ENCODE assay signal across 17 mouse cellular contexts in the genomic region with DNA sequence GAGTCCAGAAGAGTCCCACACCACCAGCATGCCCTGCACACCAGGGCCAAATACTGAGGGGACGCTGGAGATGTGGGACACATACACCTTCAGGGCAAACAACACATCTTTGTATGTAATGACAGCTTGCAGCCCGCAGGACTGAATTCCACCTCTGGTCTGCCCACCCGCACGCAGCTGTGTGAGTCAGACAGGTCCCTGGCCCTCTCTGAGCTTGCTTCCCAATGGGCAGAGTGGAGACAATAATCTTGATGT. TPM values are rescaled to one million over a fixed set of nuclear protein-coding genes. Genes with fewer than 3 reads are reported as not detected.
DNase-seq lines count a peak whose midpoint lies in the region; ATAC-seq lines count a peak whose summit lies in the region.
"Had no signal": no experiment of that assay in that cellular context is flagged by ENCODE, and none has a peak within 500 bp of the region (broad histone marks: within the 10 kb centered on the region; RNA-seq: fewer than 3 reads in every experiment).

No protein-coding gene starts in this region.

- no peak overlapping the region for H3K9ac ChIP-seq in hindbrain, embryonic 12.5 days
- H3K9ac ChIP-seq in hindbrain, embryonic 16.5 days (ENCODE audit: low read depth, low read length): no peak overlapping the region
- no peak overlapping the region for H3K9ac ChIP-seq in embryonic facial prominence, embryonic 12.5 days
- no peak overlapping the region; the same call in 1 of the 2 replicates for H3K9ac ChIP-seq in midbrain, embryonic 12.5 days (replicated peaks)
- H3K9ac ChIP-seq: liver, embryonic 15.5 days had no signal

- peaks cover 33% of the 10 kb centered on the region for H3K27me3 ChIP-seq in hindbrain, embryonic 12.5 days
- peaks cover 3% of the 10 kb centered on the region; the same call in 1 of the 2 replicates for H3K27me3 ChIP-seq in hindbrain, embryonic 16.5 days (replicated peaks; ENCODE audit: control insufficient read depth, insufficient read depth, low read length)
- peaks cover 51% of the 10 kb centered on the region for H3K27me3 ChIP-seq in embryonic facial prominence, embryonic 10.5 days (replicated peaks; ENCODE audit: low read depth, poor library complexity, severe bottlenecking)
- peaks cover 26% of the 10 kb centered on the region for H3K27me3 ChIP-seq in embryonic facial prominence, embryonic 12.5 days
- peaks cover 70% of the 10 kb centered on the region for H3K27me3 ChIP-seq in midbrain, embryonic 12.5 days

- H3K9me3 ChIP-seq in hindbrain, embryonic 12.5 days (replicated peaks): no peaks in the 10 kb centered on the region
- H3K9me3 ChIP-seq in hindbrain, embryonic 16.5 days (ENCODE audit: control insufficient read depth, low read length): no peaks in the 10 kb centered on the region
- H3K9me3 ChIP-seq in embryonic facial prominence, embryonic 10.5 days: no peaks in the 10 kb centered on the region
- H3K9me3 ChIP-seq in embryonic facial prominence, embryonic 12.5 days: no peaks in the 10 kb centered on the region
- no peaks in the 10 kb centered on the region for H3K9me3 ChIP-seq in midbrain, embryonic 12.5 days
- H3K9me3 ChIP-seq: liver, embryonic 15.5 days had no signal

- 0 out of 2 replicates have a peak overlapping the region, but pooled peaks have one; percentile 25 for H3K27ac ChIP-seq in hindbrain, embryonic 12.5 days
- H3K27ac ChIP-seq in hindbrain, embryonic 16.5 days (ENCODE audit: low read depth, low read length): no peak overlapping the region
- peak overlapping the region; percentile 70 for H3K27ac ChIP-seq in embryonic facial prominence, embryonic 10.5 days (replicated peaks)
- 0 out of 2 replicates have a peak overlapping the region, but pooled peaks have one; percentile 51 for H3K27ac ChIP-seq in embryonic facial prominence, embryonic 12.5 days
- peak overlapping the region; percentile 52 for H3K27ac ChIP-seq in midbrain, embryonic 12.5 days (replicated peaks)
- H3K27ac ChIP-seq: kidney, postnatal 0 days; layer of hippocampus, adult 2 months; liver, embryonic 15.5 days had no signal

- H3K36me3 ChIP-seq in hindbrain, embryonic 12.5 days: no peaks in the 10 kb centered on the region
- no peaks in the 10 kb centered on the region for H3K36me3 ChIP-seq in hindbrain, embryonic 16.5 days (ENCODE audit: control insufficient read depth, insufficient read depth, low read length)
- H3K36me3 ChIP-seq in embryonic facial prominence, embryonic 10.5 days (replicated peaks): no peaks in the 10 kb centered on the region
- no peaks in the 10 kb centered on the region for H3K36me3 ChIP-seq in embryonic facial prominence, embryonic 12.5 days
- H3K36me3 ChIP-seq in midbrain, embryonic 12.5 days: no peaks in the 10 kb centered on the region
- H3K36me3 ChIP-seq: liver, embryonic 15.5 days had no signal

- 0 out of 2 replicates have a peak, but pooled peaks have one; percentile 7 for ATAC-seq in hindbrain, embryonic 12.5 days (ENCODE audit: low FRiP score)
- ATAC-seq in hindbrain, embryonic 16.5 days: no peak
- no peak for ATAC-seq in embryonic facial prominence, embryonic 12.5 days (ENCODE audit: insufficient number of reproducible peaks, insufficient read depth, low FRiP score, low TSS enrichment)
- no peak for ATAC-seq in midbrain, embryonic 12.5 days (ENCODE audit: low FRiP score, low read depth)

- H3K4me2 ChIP-seq in hindbrain, embryonic 12.5 days (replicated peaks): peak overlapping the region; percentile 0; the same call in 1 of the 2 replicates
- no peak overlapping the region for H3K4me2 ChIP-seq in hindbrain, embryonic 16.5 days (ENCODE audit: low read length)
- H3K4me2 ChIP-seq in embryonic facial prominence, embryonic 12.5 days (replicated peaks): peak overlapping the region; percentile 17
- peak overlapping the region; percentile 33 for H3K4me2 ChIP-seq in midbrain, embryonic 12.5 days (replicated peaks)
- H3K4me2 ChIP-seq: heart, embryonic 11.5 days; liver, embryonic 15.5 days had no signal

- 15% methylated on average over 4 of the region's 4 CpGs for WGBS in hindbrain, embryonic 12.5 days
- WGBS in hindbrain, embryonic 16.5 days: 23% methylated on average over 4 of the region's 4 CpGs
- 22% methylated on average over 4 of the region's 4 CpGs for WGBS in embryonic facial prominence, embryonic 10.5 days
- WGBS in embryonic facial prominence, embryonic 12.5 days: 27% methylated on average over 4 of the region's 4 CpGs
- WGBS in midbrain, embryonic 12.5 days: 19% methylated on average over 4 of the region's 4 CpGs

- peaks cover 45% of the 10 kb centered on the region for H3K4me1 ChIP-seq in hindbrain, embryonic 12.5 days
- H3K4me1 ChIP-seq in hindbrain, embryonic 16.5 days (ENCODE audit: control insufficient read depth, insufficient read depth, low read depth, low read length): peaks cover 27% of the 10 kb centered on the region
- peaks cover 46% of the 10 kb centered on the region for H3K4me1 ChIP-seq in embryonic facial prominence, embryonic 10.5 days
- peaks cover 37% of the 10 kb centered on the region for H3K4me1 ChIP-seq in embryonic facial prominence, embryonic 12.5 days
- peaks cover 45% of the 10 kb centered on the region for H3K4me1 ChIP-seq in midbrain, embryonic 12.5 days

- DNase-seq in embryonic facial prominence, embryonic 10.5 days (ENCODE audit: low spot score): no peak
- no peak for DNase-seq in urinary bladder, postnatal 36 days (ENCODE audit: low spot score in 2 of 2)
- no peak for DNase-seq in cerebellum, postnatal 10 days
- DNase-seq: cerebellum, adult 9-10 months; gastrocnemius, postnatal 25 days; heart, postnatal 4 days; kidney, adult 11 months; lung, postnatal 10 days; thymus, postnatal 14 days had no signal

- H3K4me3 ChIP-seq in hindbrain, embryonic 12.5 days: no peak overlapping the region
- no peak overlapping the region for H3K4me3 ChIP-seq in hindbrain, embryonic 16.5 days (ENCODE audit: low read length)
- H3K4me3 ChIP-seq in embryonic facial prominence, embryonic 10.5 days: peak overlapping the region; percentile 28; the same call in 1 of the 2 replicates
- H3K4me3 ChIP-seq in embryonic facial prominence, embryonic 12.5 days: no peak overlapping the region
- no peak overlapping the region for H3K4me3 ChIP-seq in midbrain, embryonic 12.5 days
- H3K4me3 ChIP-seq: layer of hippocampus, adult 2 months; liver, embryonic 15.5 days had no signal

RNA-seq across cellular contexts. Expression of gene Rph3al, which starts 26.2 kb away (rescaled TPM):
- polyA plus RNA-seq in hindbrain, embryonic 12.5 days (2016; fragmentation: Nextera tagmentation; extraction: Ambion mirVana): 2.6 and 2.9 TPM in 2 replicates
- polyA plus RNA-seq in hindbrain, embryonic 16.5 days (2015; fragmentation: Nextera tagmentation; extraction: Ambion mirVana): 3.1 and 3.4 TPM in 2 replicates
- 2.2 and 3.5 TPM in 2 replicates for polyA plus RNA-seq in embryonic facial prominence, embryonic 10.5 days (2016; fragmentation: Nextera tagmentation; extraction: Ambion mirVana)
- 3.7 TPM in 2 replicates for polyA plus RNA-seq in embryonic facial prominence, embryonic 12.5 days (2016; fragmentation: Nextera tagmentation; extraction: Ambion mirVana)
- 0.84 and 0.93 TPM in 2 replicates for polyA plus RNA-seq in midbrain, embryonic 12.5 days (2016; fragmentation: Nextera tagmentation; extraction: Ambion mirVana)

RNA-seq across cellular contexts. Expression of gene 1700016K19Rik, which starts 35.3 kb away (rescaled TPM):
- polyA plus RNA-seq in hindbrain, embryonic 12.5 days (2016; fragmentation: Nextera tagmentation; extraction: Ambion mirVana): 2.0 and 3.7 TPM in 2 replicates
- 5.0 and 5.2 TPM in 2 replicates for polyA plus RNA-seq in hindbrain, embryonic 16.5 days (2015; fragmentation: Nextera tagmentation; extraction: Ambion mirVana)
- 0.65 and 0.99 TPM in 2 replicates for polyA plus RNA-seq in embryonic facial prominence, embryonic 10.5 days (2016; fragmentation: Nextera tagmentation; extraction: Ambion mirVana)
- 0.29 and 1.0 TPM in 2 replicates for polyA plus RNA-seq in embryonic facial prominence, embryonic 12.5 days (2016; fragmentation: Nextera tagmentation; extraction: Ambion mirVana)
- 0.40 and 1.1 TPM in 2 replicates for polyA plus RNA-seq in midbrain, embryonic 12.5 days (2016; fragmentation: Nextera tagmentation; extraction: Ambion mirVana)
- polyA plus RNA-seq: heart, embryonic 11.5 days; liver, embryonic 15.5 days had no signal
